Mouse (Mus musculus): ENCODE data around the gene Gm26602.
"Not testable (repeated sequence)": the region's sequence is repeated elsewhere in the genome, so short reads cannot be mapped to it uniquely, and the experiment has no call there.

Gm26602 gene

GRCm38 (mm10) chr10:79910556-79910955 lies at the start of gene Gm26602:
TSS of gene Gm26602 (plus strand) at chr10:79910856.
- DNase-seq, result no peak

GRCm38 (mm10) chr10:79861230-79862048 lies 49.2 kb upstream of the Gm26602 start:
- DNase-seq, result no peak

GRCm38 (mm10) chr10:79862049-79862788 lies 48.4 kb upstream of the Gm26602 start:
- DNase-seq, result no peak

DNA sequence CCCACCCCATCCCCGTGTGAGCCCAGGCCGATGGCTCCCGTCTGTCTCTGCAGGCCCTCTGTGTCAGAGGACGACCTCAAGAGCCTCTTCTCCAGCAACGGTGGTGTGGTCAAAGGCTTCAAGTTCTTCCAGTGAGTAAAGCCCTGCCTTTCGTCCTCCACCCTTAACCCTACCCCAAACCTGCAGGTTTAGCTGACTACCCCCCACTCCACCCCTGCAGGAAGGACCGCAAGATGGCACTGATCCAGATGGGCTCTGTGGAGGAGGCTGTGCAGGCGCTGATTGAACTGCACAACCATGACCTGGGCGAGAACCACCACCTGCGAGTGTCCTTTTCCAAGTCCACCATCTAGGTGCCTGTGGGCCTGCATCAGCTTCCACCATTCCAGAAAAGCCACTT lies 47.7 kb upstream of the Gm26602 start:
- DNase-seq, result no peak

GRCm38 (mm10) chr10:79864351-79865188 lies 46.1 kb upstream of the Gm26602 start:
- no peak for DNase-seq

- no peak for DNase-seq
Observed at GRCm38 (mm10) chr10:79865189-79865601, 45.5 kb upstream of the Gm26602 start.

- DNase-seq, result no peak
Observed at GRCm38 (mm10) chr10:79865801-79866295, 44.8 kb upstream of the Gm26602 start.

GRCm38 (mm10) chr10:79866601-79867000 lies 44.1 kb upstream of the Gm26602 start:
- DNase-seq, result no peak

GRCm38 (mm10) chr10:79871845-79872244 lies 38.8 kb upstream of the Gm26602 start:
- DNase-seq, result no peak

DNA sequence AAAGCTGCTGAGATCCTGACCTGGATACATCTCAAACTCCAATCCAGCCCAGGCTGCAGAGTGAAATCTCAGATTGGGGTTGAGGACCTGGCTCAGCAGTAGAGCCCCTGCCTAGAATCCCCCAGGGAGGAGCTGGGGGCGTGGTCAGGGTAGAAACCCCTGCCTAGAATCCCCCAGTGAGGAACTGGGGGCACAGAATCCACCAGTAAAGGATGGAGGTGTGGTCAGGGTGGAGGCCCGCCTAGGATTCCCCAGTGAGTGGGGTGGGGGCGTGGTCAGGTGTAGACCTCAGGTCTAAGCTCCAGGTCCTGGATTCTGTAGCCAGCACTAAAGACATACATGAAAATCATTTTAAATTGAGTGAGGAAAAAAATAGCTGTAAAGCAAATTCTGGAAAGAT lies 37.8 kb upstream of the Gm26602 start:
- DNase-seq, result no peak

- no peak for DNase-seq
Observed at GRCm38 (mm10) chr10:79873313-79873712, 37.3 kb upstream of the Gm26602 start.

GRCm38 (mm10) chr10:79873715-79874289 lies 36.9 kb upstream of the Gm26602 start:
- DNase-seq, result no peak

DNA sequence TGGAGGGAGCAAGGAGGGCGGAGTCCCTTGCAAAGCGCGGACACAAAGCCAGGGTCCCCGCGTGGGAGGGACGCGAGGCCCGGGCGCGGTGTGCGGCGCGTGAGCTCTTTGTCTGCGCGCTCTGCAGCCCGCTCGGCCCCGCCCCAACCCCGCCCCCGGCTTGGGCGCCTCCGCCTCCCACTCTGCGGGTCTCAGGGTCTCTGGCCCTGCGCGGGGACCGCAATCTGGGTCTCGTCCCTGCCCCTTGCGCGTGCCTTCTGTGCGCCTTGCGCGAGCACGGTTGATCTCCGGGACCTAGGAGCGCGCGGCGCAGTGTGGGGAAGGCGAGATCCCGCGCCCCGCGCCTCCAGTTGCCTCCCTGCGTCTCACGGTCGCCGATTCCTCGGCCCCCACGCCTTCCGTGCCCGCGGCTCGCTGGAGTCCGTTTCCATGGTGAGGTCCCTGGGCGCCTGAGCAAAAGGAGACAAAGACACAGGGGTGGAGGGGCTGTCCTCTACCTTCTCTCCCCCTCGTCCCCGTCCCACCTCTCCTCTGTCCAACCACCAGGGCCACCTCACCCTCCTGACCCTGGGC lies 36.3 kb upstream of the Gm26602 start, which contains the start of the genes Prtn3 and Plppr3:
Gene Prtn3 (plus strand): TSS at position 187 of the 573 bp plus-strand sequence.
Gene Plppr3 (minus strand): TSS at position 345 of the 573 bp plus-strand sequence.
- DNase-seq, result no peak

- no peak for DNase-seq
Observed at GRCm38 (mm10) chr10:79877174-79877573, 33.5 kb upstream of the Gm26602 start.

GRCm38 (mm10) chr10:79877757-79878156 lies 32.9 kb upstream of the Gm26602 start:
- DNase-seq, result peak; percentile 72 to 74

DNA sequence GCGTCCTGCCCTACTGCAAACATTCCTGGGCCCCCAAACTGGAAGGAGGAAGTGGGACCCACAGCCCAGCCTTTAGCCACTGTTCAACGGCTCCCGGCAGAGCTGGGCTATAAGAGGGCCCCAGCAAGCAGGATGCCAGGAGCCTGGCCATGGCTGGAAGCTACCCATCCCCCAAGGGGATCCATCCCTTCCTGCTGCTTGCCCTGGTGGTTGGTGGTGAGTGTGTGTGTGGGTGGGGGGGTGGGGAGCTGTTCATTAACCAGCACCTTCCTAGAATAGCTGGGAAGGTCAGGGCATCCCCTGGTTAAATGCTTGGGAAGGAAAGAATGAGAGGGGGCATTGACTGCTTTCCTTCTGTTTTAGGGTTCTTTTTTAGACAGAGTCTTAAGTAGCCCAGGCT lies 31.1 kb upstream of the Gm26602 start:
- no peak for DNase-seq

- DNase-seq, result no peak
Observed at GRCm38 (mm10) chr10:79880721-79881120, 29.9 kb upstream of the Gm26602 start.

- no peak for DNase-seq
Observed at GRCm38 (mm10) chr10:79881981-79882380, 28.7 kb upstream of the Gm26602 start.

GRCm38 (mm10) chr10:79883297-79884084 lies 27.2 kb upstream of the Gm26602 start:
- DNase-seq, result peak; percentile 80 to 84

DNA sequence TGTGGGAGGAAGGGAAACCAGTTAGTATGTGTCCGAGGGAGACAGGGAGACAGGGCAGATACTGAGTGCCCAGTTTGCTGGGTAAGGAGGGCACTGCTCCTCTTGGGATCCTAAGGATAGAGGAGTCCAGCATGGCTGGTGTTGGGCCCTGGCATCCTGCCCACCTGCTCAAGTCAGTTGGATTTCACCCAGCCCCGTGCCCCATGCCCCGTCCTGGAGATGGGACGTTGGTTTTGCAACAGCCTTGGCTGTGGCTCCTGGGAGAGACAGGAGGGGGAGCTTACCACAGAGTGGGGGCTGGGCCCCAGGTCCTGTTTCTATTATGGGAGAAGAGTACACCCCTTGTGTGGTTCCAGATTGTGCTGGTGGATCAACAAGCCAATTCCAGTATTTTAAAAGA lies 26.2 kb upstream of the Gm26602 start:
- DNase-seq, result peak; percentile 74 to 79

- DNase-seq, result not testable (repeated sequence)
Observed at GRCm38 (mm10) chr10:79884938-79885337, 25.7 kb upstream of the Gm26602 start.
